Mouse (Mus musculus) intestine, embryonic 14.5 days (tissue): Measurements from ENCODE around the gene Mff. TPM values are rescaled to one million over a fixed set of nuclear protein-coding genes. Genes with fewer than 3 reads are reported as not detected.

Experiments used
- polyA plus RNA-seq: library from polyadenylated mRNA; unstranded; fragments of >200 nt; fragmentation: Nextera tagmentation; extraction: Ambion mirVana; gene quantifications from 2 replicates; pipeline ENCODE4 v1.2.1, GENCODE M21; 2014

Mff gene
- polyA plus RNA-seq, 1 experiment from 2014 or later = 199 TPM

Other genes starting within 250 kb of the Mff start
- 0.05 and 0.15 TPM in 2 replicates for gene Col4a4, start 138.0 kb upstream of the Mff start, polyA plus RNA-seq
- gene Col4a3, start 138.0 kb upstream of the Mff start, polyA plus RNA-seq = 0.20 and 0.22 TPM in 2 replicates
- 86.0 and 95.7 TPM in 2 replicates for gene Tm4sf20, start 43.6 kb downstream of the Mff start, polyA plus RNA-seq
- gene Gm47791, start 46.4 kb downstream of the Mff start, polyA plus RNA-seq = not detected in 2 replicates
- gene Agfg1, start 114.6 kb downstream of the Mff start, polyA plus RNA-seq = 46.9 and 47.1 TPM in 2 replicates
- gene A030005L19Rik, start 188.4 kb downstream of the Mff start, polyA plus RNA-seq = 0.23 TPM in 1 of 2 replicates, not detected in the other
- not detected in 2 replicates for gene A030014E15Rik, start 200.0 kb downstream of the Mff start, polyA plus RNA-seq
- gene Gm6217, start 206.5 kb downstream of the Mff start, polyA plus RNA-seq = not detected in 2 replicates
- gene A030003K21Rik, start 218.5 kb downstream of the Mff start, polyA plus RNA-seq = not detected in 2 replicates
- not detected in 2 replicates for gene Gm7544, start 231.1 kb downstream of the Mff start, polyA plus RNA-seq
- gene Gm47955, start 235.4 kb downstream of the Mff start, polyA plus RNA-seq = not detected in 2 replicates